Mouse (Mus musculus) lung, postnatal 0 days (tissue): ENCODE measurements around the gene Gm38392. TPM values are rescaled to one million over a fixed set of nuclear protein-coding genes. Genes with fewer than 3 reads are reported as not detected.
"Not testable (repeated sequence)": the region's sequence is repeated elsewhere in the genome, so short reads cannot be mapped to it uniquely, and the experiment has no call there.

Experiments used
- ATAC-seq: fragments of 200-750 bp; cut with Nextera tagmentation; 2 replicates; pipeline ENCODE4 v1.8.0; 2017; ENCODE audit warnings: moderate library complexity
- DNase-seq: peaks from one replicate; pipeline ENCODE4 v3.0.0-alpha.2; 2016; ENCODE audit warnings: low spot score
- H3K27ac ChIP-seq: fragments of 300-500 bp; sonication (generic); 2 replicates; pipeline ENCODE4 v1.5.1; 2014; ENCODE audit warnings: antibody characterized with exemption, mild to moderate bottlenecking, low read length, mixed read lengths
- H3K27me3 ChIP-seq: fragments of 300-500 bp; sonication (generic); replicated peaks from 2 replicates; pipeline ENCODE4 v1.6.1; 2014; ENCODE audit warnings: low read length, mixed read lengths; ENCODE audit not compliant: insufficient read depth
- H3K36me3 ChIP-seq: fragments of 300-500 bp; sonication (generic); 2 replicates; pipeline ENCODE4 v1.6.1; 2014; ENCODE audit warnings: low read length, mixed read lengths; ENCODE audit not compliant: insufficient read depth
- H3K4me1 ChIP-seq: fragments of 300-500 bp; sonication (generic); 2 replicates; pipeline ENCODE4 v1.6.1; 2014; ENCODE audit warnings: antibody characterized with exemption, low read depth, low read length, mixed read lengths; ENCODE audit not compliant: insufficient read depth
- H3K4me2 ChIP-seq: fragments of 300-500 bp; sonication (generic); replicated peaks from 2 replicates; pipeline ENCODE4 v1.6.1; 2014; ENCODE audit warnings: low read depth, mild to moderate bottlenecking, low read length, moderate library complexity, mixed read lengths
- H3K4me3 ChIP-seq: fragments of 300-500 bp; sonication (generic); 2 replicates; pipeline ENCODE4 v1.5.1; 2014; ENCODE audit warnings: low read depth, low read length
- H3K9ac ChIP-seq: fragments of 300-500 bp; sonication (generic); replicated peaks from 2 replicates; pipeline ENCODE4 v1.6.1; 2014; ENCODE audit warnings: low read depth, mild to moderate bottlenecking
- H3K9me3 ChIP-seq: fragments of 300-500 bp; sonication (generic); 2 replicates; pipeline ENCODE4 v1.6.1; 2016; ENCODE audit warnings: low read length, mixed read lengths
- CTCF ChIP-seq: IDR thresholded peaks from 2 replicates; pipeline ENCODE4 v1.5.1; 2016; ENCODE audit warnings: antibody characterized with exemption, mild to moderate bottlenecking
- EP300 ChIP-seq: IDR thresholded peaks from 2 replicates; pipeline ENCODE4 v1.6.1; 2016; ENCODE audit warnings: antibody characterized with exemption, mild to moderate bottlenecking, control low read depth
- WGBS: fragments of 180-500 bp; shearing (Covaris S2); extraction: QIAGEN DNeasy Blood & Tissue Kit; methylation state at CpG from one replicate; pipeline ENCODE4 v1.1.7; 2014; 5-methylcytosine and 5-hydroxymethylcytosine counted together
- polyA plus RNA-seq: library from polyadenylated mRNA; unstranded; fragments of >200 nt; fragmentation: Nextera tagmentation; extraction: Ambion mirVana; gene quantifications from 2 replicates; pipeline ENCODE4 v1.2.1, GENCODE M21; 2015

The Gm38392 gene
- polyA plus RNA-seq, 1 experiment from 2014 or later, result 1.8 TPM

GRCm38 (mm10) chr3:88281141-88281916, 5.7 kb downstream of the Gm38392 start:
- H3K9me3 ChIP-seq, H3K36me3 ChIP-seq, H3K9ac ChIP-seq, H3K4me3 ChIP-seq, H3K27me3 ChIP-seq, H3K4me1 ChIP-seq: not testable (repeated sequence)
- DNase-seq (peak; percentile 80), ATAC-seq (peak; percentile 67)
- TF ChIP-seq EP300, result peak; percentile 76
- WGBS, result 49% methylated on average over 11 of the region's 11 CpGs
- Histone ChIP-seq H3K4me2 (peak overlapping the region; percentile 34), H3K27ac (peak overlapping the region; percentile 51)

GRCm38 (mm10) chr3:88280035-88280434, 7.0 kb downstream of the Gm38392 start:
- Histone ChIP-seq H3K4me2 (0 out of 2 replicates have a peak overlapping the region, but pooled peaks have one; percentile 34), H3K36me3 (no peaks in the 10 kb centered on the region), H3K9ac (no peak overlapping the region), H3K9me3 (no peaks in the 10 kb centered on the region), H3K4me1 (no peaks in the 10 kb centered on the region), H3K27ac (no peak overlapping the region), H3K27me3 (no peaks in the 10 kb centered on the region), H3K4me3 (no peak overlapping the region)
- DNase-seq (no peak), ATAC-seq (no peak)
- no peak for TF ChIP-seq CTCF
- no peak for TF ChIP-seq EP300
- WGBS, result 92% methylated on average over 2 of the region's 2 CpGs

GRCm38 (mm10) chr3:88276529-88277143, 10.4 kb downstream of the Gm38392 start:
- H3K27ac ChIP-seq, result no peak overlapping the region
- no peak overlapping the region for H3K4me3 ChIP-seq
- ATAC-seq (0 out of 2 replicates have a peak, but pooled peaks have one; percentile 23), DNase-seq (no peak)
- no peaks in the 10 kb centered on the region for H3K4me1 ChIP-seq
- H3K27me3 ChIP-seq, result no peaks in the 10 kb centered on the region
- 28% methylated on average over 7 of the region's 7 CpGs for WGBS
- no peaks in the 10 kb centered on the region for H3K9me3 ChIP-seq
- no peak for TF ChIP-seq EP300
- TF ChIP-seq CTCF, result peak; percentile 71
- H3K4me2 ChIP-seq, result no peak overlapping the region
- H3K9ac ChIP-seq, result no peak overlapping the region
- no peaks in the 10 kb centered on the region for H3K36me3 ChIP-seq

- no peaks in the 10 kb centered on the region for H3K36me3 ChIP-seq
- H3K9ac ChIP-seq, result no peak overlapping the region
- H3K27ac ChIP-seq, result no peak overlapping the region
- TF ChIP-seq CTCF, result no peak
- H3K27me3 ChIP-seq, result no peaks in the 10 kb centered on the region
- H3K4me2 ChIP-seq, result no peak overlapping the region
- H3K4me3 ChIP-seq, result no peak overlapping the region
- no peaks in the 10 kb centered on the region for H3K9me3 ChIP-seq
- 84% methylated on average over 2 of the region's 2 CpGs for WGBS
- no peaks in the 10 kb centered on the region for H3K4me1 ChIP-seq
- DNase-seq (no peak), ATAC-seq (no peak)
These were observed 10.9 kb downstream of the Gm38392 start for GRCm38 (mm10) chr3:88276121-88276520.

- Histone ChIP-seq H3K27me3 (no peaks in the 10 kb centered on the region), H3K4me1 (no peaks in the 10 kb centered on the region), H3K4me2 (no peak overlapping the region), H3K4me3 (no peak overlapping the region), H3K27ac (no peak overlapping the region), H3K36me3 (no peaks in the 10 kb centered on the region), H3K9ac (no peak overlapping the region), H3K9me3 (no peaks in the 10 kb centered on the region)
- TF ChIP-seq CTCF (peak; percentile 49), EP300 (no peak)
- DNase-seq, result no peak
- no peak for ATAC-seq
- 93% methylated on average over 4 of the region's 4 CpGs for WGBS
These were observed 13.0 kb downstream of the Gm38392 start for GRCm38 (mm10) chr3:88274002-88274401.

GRCm38 (mm10) chr3:88271859-88272258, 15.2 kb downstream of the Gm38392 start:
- ATAC-seq (no peak), DNase-seq (no peak)
- H3K4me1 ChIP-seq, result no peaks in the 10 kb centered on the region
- H3K27me3 ChIP-seq, result no peaks in the 10 kb centered on the region
- H3K9me3 ChIP-seq, result no peaks in the 10 kb centered on the region
- H3K9ac ChIP-seq, result no peak overlapping the region
- H3K4me2 ChIP-seq, result no peak overlapping the region
- H3K36me3 ChIP-seq, result no peaks in the 10 kb centered on the region
- 91% methylated on average over 3 of the region's 3 CpGs for WGBS
- H3K27ac ChIP-seq, result no peak overlapping the region
- no peak overlapping the region for H3K4me3 ChIP-seq
- TF ChIP-seq EP300 (no peak), CTCF (no peak)

GRCm38 (mm10) chr3:88271298-88271697, 15.7 kb downstream of the Gm38392 start:
- ATAC-seq, H3K27ac ChIP-seq: not testable (repeated sequence)
- 78% methylated on average over 2 of the region's 2 CpGs for WGBS

More at GRCm38 (mm10) chr3:88271298-88271697, 15.7 kb downstream of the Gm38392 start:
- H3K9ac ChIP-seq, H3K4me2 ChIP-seq, H3K4me3 ChIP-seq, DNase-seq, H3K27me3 ChIP-seq, H3K4me1 ChIP-seq, H3K36me3 ChIP-seq, H3K9me3 ChIP-seq: not testable (repeated sequence)
